Mouse (Mus musculus) lung, adult 2 months (tissue): ENCODE measurements at regions not wholly inside any gene's neighbourhood (a gene's known extent, or its start where the extent isn't known, plus 50 kb on each side); places are given as distances from the start of the nearest gene placed in this dataset.

Experiments used
- CTCF ChIP-seq: fragments of 200-500 bp; IDR thresholded peaks from 2 replicates; pipeline ENCODE4 v1.5.1; 2011; ENCODE audit warnings: mild to moderate bottlenecking, low read length, control low read depth; ENCODE audit not compliant: insufficient read depth
- POLR2A ChIP-seq: fragments of 200-500 bp; IDR thresholded peaks from 2 replicates; pipeline ENCODE4 v1.6.1; 2011; ENCODE audit warnings: low read depth, mild to moderate bottlenecking, control low read depth, low read length, borderline replicate concordance; ENCODE audit errors: extremely low read depth

- TF ChIP-seq CTCF (no peak), POLR2A (no peak)
These were observed 438.6 kb downstream of the Med13l start for GRCm38 (mm10) chr5:118999124-118999523.
